ENCODE assay signal across 17 mouse cellular contexts in genomic region chr3:126276008-126276700, GRCm38 (mm10).
DNase-seq lines count a peak whose midpoint lies in the region; ATAC-seq and TF ChIP-seq lines count a peak whose summit lies in the region.
"Had no signal": no experiment of that assay in that cellular context is flagged by ENCODE, and none has a peak within 500 bp of the region (broad histone marks: within the 10 kb centered on the region; RNA-seq: fewer than 3 reads in every experiment).

No protein-coding gene starts in this region.

- 63% methylated on average over 3 of the region's 3 CpGs for WGBS in heart, postnatal 0 days
- 57% methylated on average over 3 of the region's 3 CpGs for WGBS in heart, adult 2 months
- 65% methylated on average over 3 of the region's 3 CpGs for WGBS in forebrain, embryonic 15.5 days

- DNase-seq in heart, postnatal 0 days (ENCODE audit: low spot score): no peak
- no peak for DNase-seq in heart, adult 2 months
- peak; percentile 27 for DNase-seq in right cerebral cortex, adult 18-20 months
- DNase-seq in right cerebral cortex, postnatal 10 days (ENCODE audit: low spot score in 2 of 2): no peak
- peak; percentile 9 for DNase-seq in cerebellum, adult 8-10 months
- DNase-seq in lung, postnatal 10 days: no peak
- DNase-seq: lung, embryonic 14.5 days; thymus, postnatal 25 days had no signal

- no peak overlapping the region for H3K4me3 ChIP-seq in heart, postnatal 0 days (ENCODE audit: low read depth, low read length)
- no peak overlapping the region for H3K4me3 ChIP-seq in heart, adult 2 months
- H3K4me3 ChIP-seq in myocyte: no peak overlapping the region
- H3K4me3 ChIP-seq in forebrain, embryonic 15.5 days: no peak overlapping the region
- H3K4me3 ChIP-seq: embryonic facial prominence, embryonic 13.5 days; neural tube, embryonic 13.5 days; stomach, embryonic 15.5 days had no signal

- no peaks in the 10 kb centered on the region for H3K79me2 ChIP-seq in heart, adult 2 months (replicated peaks; ENCODE audit: control insufficient read depth, insufficient read depth, low read length)
- no peaks in the 10 kb centered on the region for H3K79me2 ChIP-seq in myocyte (ENCODE audit: control insufficient read depth, insufficient read depth)

- H3K27ac ChIP-seq in heart, postnatal 0 days (ENCODE audit: low read depth): no peak overlapping the region
- H3K27ac ChIP-seq in heart, adult 2 months: no peak overlapping the region
- H3K27ac ChIP-seq in forebrain, embryonic 15.5 days (replicated peaks): no peak overlapping the region
- H3K27ac ChIP-seq: embryonic facial prominence, embryonic 13.5 days; hindbrain, embryonic 14.5 days; kidney, postnatal 0 days; neural tube, embryonic 13.5 days; stomach, embryonic 15.5 days had no signal

- no peak for TF ChIP-seq CTCF in heart, postnatal 0 days (IDR thresholded peaks at IDR 0.05; ENCODE audit: low read depth)
- no peak for TF ChIP-seq CTCF in heart, adult 2 months (IDR thresholded peaks at IDR 0.05)

- 0 out of 2 replicates have a peak, but pooled peaks have one; percentile 20 for ATAC-seq in heart, postnatal 0 days (ENCODE audit: insufficient read depth, low read depth)
- ATAC-seq in forebrain, embryonic 15.5 days (replicated peaks): no peak
- ATAC-seq: intestine, postnatal 0 days had no signal

- no peak overlapping the region for H3K9ac ChIP-seq in heart, postnatal 0 days (replicated peaks; ENCODE audit: low read depth, low read length)
- H3K9ac ChIP-seq in heart, adult 2 months (ENCODE audit: low read depth, low read length): no peak overlapping the region
- H3K9ac ChIP-seq in forebrain, embryonic 15.5 days (replicated peaks): no peak overlapping the region
- H3K9ac ChIP-seq: embryonic facial prominence, embryonic 13.5 days; hindbrain, embryonic 14.5 days; lung, embryonic 14.5 days; neural tube, embryonic 13.5 days; stomach, embryonic 15.5 days had no signal

- TF ChIP-seq POLR2A in heart, adult 2 months (IDR thresholded peaks at IDR 0.05; ENCODE audit: insufficient read depth, low read depth, low read length): no peak
- TF ChIP-seq POLR2A in myocyte (IDR thresholded peaks at IDR 0.05; ENCODE audit: insufficient read length, low read depth): no peak

- TF ChIP-seq EP300 in heart, postnatal 0 days (IDR thresholded peaks at IDR 0.05; ENCODE audit: low read depth): no peak
- no peak for TF ChIP-seq EP300 in heart, adult 2 months (IDR thresholded peaks at IDR 0.05; ENCODE audit: insufficient read depth, low read depth, low read length)

- no peak overlapping the region for H3K4me2 ChIP-seq in heart, postnatal 0 days (ENCODE audit: low read depth, low read length)
- H3K4me2 ChIP-seq in myocyte (ENCODE audit: low read depth): peak overlapping the region; percentile 62
- H3K4me2 ChIP-seq in forebrain, embryonic 15.5 days (replicated peaks): no peak overlapping the region
- H3K4me2 ChIP-seq: embryonic facial prominence, embryonic 13.5 days; hindbrain, embryonic 14.5 days; lung, embryonic 14.5 days; neural tube, embryonic 13.5 days; stomach, embryonic 15.5 days had no signal

- no peak overlapping the region for H3ac ChIP-seq in myocyte (ENCODE audit: control insufficient read depth, insufficient read length)

- no peaks in the 10 kb centered on the region for H3K36me3 ChIP-seq in heart, postnatal 0 days (replicated peaks; ENCODE audit: control insufficient read depth, insufficient read depth, low read length)
- no peaks in the 10 kb centered on the region for H3K36me3 ChIP-seq in heart, adult 2 months (ENCODE audit: control insufficient read depth, insufficient read depth, low read length)
- no peaks in the 10 kb centered on the region for H3K36me3 ChIP-seq in myocyte (ENCODE audit: control insufficient read depth, insufficient read depth)
- no peaks in the 10 kb centered on the region for H3K36me3 ChIP-seq in forebrain, embryonic 15.5 days
- H3K36me3 ChIP-seq: embryonic facial prominence, embryonic 13.5 days; neural tube, embryonic 13.5 days; stomach, embryonic 15.5 days had no signal

- H3K9me3 ChIP-seq in heart, postnatal 0 days (replicated peaks; ENCODE audit: control insufficient read depth, low read length): no peaks in the 10 kb centered on the region
- H3K9me3 ChIP-seq in forebrain, embryonic 15.5 days: no peaks in the 10 kb centered on the region
- H3K9me3 ChIP-seq: embryonic facial prominence, embryonic 13.5 days; neural tube, embryonic 13.5 days; stomach, embryonic 15.5 days had no signal

- no peaks in the 10 kb centered on the region for H3K4me1 ChIP-seq in heart, postnatal 0 days (ENCODE audit: control insufficient read depth, insufficient read depth)
- H3K4me1 ChIP-seq in heart, adult 2 months (ENCODE audit: control insufficient read depth, insufficient read depth, low read length): no peaks in the 10 kb centered on the region
- no peaks in the 10 kb centered on the region for H3K4me1 ChIP-seq in forebrain, embryonic 15.5 days
- H3K4me1 ChIP-seq: embryonic facial prominence, embryonic 13.5 days; neural tube, embryonic 13.5 days; stomach, embryonic 15.5 days had no signal

- intact Hi-C loops in heart, adult 2 months (cut with DNase I): no loop called here

- no peaks in the 10 kb centered on the region for H3K27me3 ChIP-seq in heart, postnatal 0 days (ENCODE audit: control insufficient read depth, insufficient read depth, low read length)
- H3K27me3 ChIP-seq in heart, adult 2 months (ENCODE audit: control insufficient read depth, insufficient read depth, low read length): no peaks in the 10 kb centered on the region
- no peaks in the 10 kb centered on the region for H3K27me3 ChIP-seq in myocyte (ENCODE audit: control insufficient read depth, insufficient read depth, insufficient read length)
- H3K27me3 ChIP-seq in forebrain, embryonic 15.5 days: no peaks in the 10 kb centered on the region
- H3K27me3 ChIP-seq: CH12.LX; embryonic facial prominence, embryonic 13.5 days; neural tube, embryonic 13.5 days; stomach, embryonic 15.5 days had no signal

TF ChIP-seq in myocyte, 11 proteins besides CTCF, POLR2A, EP300 and RAD21:
- TF ChIP-seq SRF (IDR thresholded peaks at IDR 0.05; ENCODE audit: control insufficient read depth, insufficient read length, low read depth): no peak
- TF ChIP-seq MYOG (IDR thresholded peaks at IDR 0.05; ENCODE audit: control insufficient read depth in 1 of 3, insufficient read depth in 1 of 3, insufficient read length in 2 of 3, low read depth in 2 of 3): no peak
- TF ChIP-seq POLR2AphosphoS2 (IDR thresholded peaks at IDR 0.05; ENCODE audit: insufficient read length, low read depth): no peak
- TF ChIP-seq MYOD1 (IDR thresholded peaks at IDR 0.05; ENCODE audit: control insufficient read depth in 1 of 3, insufficient read length in 2 of 3, low read depth in 2 of 3): no peak
- no peak for TF ChIP-seq USF1 (IDR thresholded peaks at IDR 0.05; ENCODE audit: low read depth)
- no peak for TF ChIP-seq MAX (IDR thresholded peaks at IDR 0.05; ENCODE audit: low read depth)
- TF ChIP-seq E2F4 (IDR thresholded peaks at IDR 0.05; ENCODE audit: insufficient read depth): no peak
- TF ChIP-seq REST (IDR thresholded peaks at IDR 0.05; ENCODE audit: insufficient read depth, insufficient read length): no peak
- TF ChIP-seq TCF3 (IDR thresholded peaks at IDR 0.05; ENCODE audit: insufficient read length, low read depth): no peak
- no peak for TF ChIP-seq TCF12 (IDR thresholded peaks at IDR 0.05; ENCODE audit: insufficient read depth, poor library complexity, severe bottlenecking)
- TF ChIP-seq CEBPB (IDR thresholded peaks at IDR 0.05; ENCODE audit: insufficient read depth, poor library complexity, severe bottlenecking): no peak

Comparison
In these comparisons a context has a peak if more than half of its experiments do, and no peak if none do; other contexts are left out.
1. DNase-seq: peak in right cerebral cortex, adult 18-20 months (single experiment) and cerebellum, adult 8-10 months (single experiment); none in heart, postnatal 0 days (single experiment), heart, adult 2 months (0 of 2), right cerebral cortex, postnatal 10 days (0 of 2) and lung, postnatal 10 days (single experiment).